Mouse (Mus musculus) kidney, postnatal 0 days (tissue): ENCODE data around the gene Hes6. TPM values are rescaled to one million over a fixed set of nuclear protein-coding genes. Genes with fewer than 3 reads are reported as not detected.

ENCODE experiments used
- ATAC-seq: fragments of 200-750 bp; cut with Nextera tagmentation; replicated peaks from 2 replicates; pipeline ENCODE4 v1.8.0; 2017; ENCODE audit warnings: low read depth, moderate number of reproducible peaks, moderate TSS enrichment, moderate library complexity; ENCODE audit not compliant: low FRiP score
- DNase-seq: peaks from one replicate; pipeline ENCODE4 v3.0.0-alpha.2; 2016; ENCODE audit warnings: low spot score
- H3K27ac ChIP-seq: fragments of 300-500 bp; sonication (generic); 2 replicates; pipeline ENCODE4 v1.5.1; 2014; ENCODE audit warnings: mild to moderate bottlenecking
- H3K27me3 ChIP-seq: fragments of 300-500 bp; sonication (generic); 2 replicates; pipeline ENCODE4 v1.6.1; 2014; ENCODE audit warnings: low read length, mixed read lengths; ENCODE audit not compliant: insufficient read depth
- H3K36me3 ChIP-seq: fragments of 300-500 bp; sonication (generic); 2 replicates; pipeline ENCODE4 v1.6.1; 2014; ENCODE audit warnings: low read length, mixed read lengths; ENCODE audit not compliant: insufficient read depth
- H3K4me1 ChIP-seq: fragments of 300-500 bp; sonication (generic); replicated peaks from 2 replicates; pipeline ENCODE4 v1.6.1; 2014; ENCODE audit warnings: antibody characterized with exemption, low read length, mixed read lengths; ENCODE audit not compliant: insufficient read depth
- H3K4me2 ChIP-seq: fragments of 300-500 bp; sonication (generic); 2 replicates; pipeline ENCODE4 v1.6.1; 2014; ENCODE audit warnings: mild to moderate bottlenecking, low read length, moderate library complexity, mixed read lengths
- H3K4me3 ChIP-seq: fragments of 300-500 bp; sonication (generic); replicated peaks from 2 replicates; pipeline ENCODE4 v1.5.1; 2014; ENCODE audit warnings: low read depth, low read length
- H3K9ac ChIP-seq: fragments of 300-500 bp; sonication (generic); 2 replicates; pipeline ENCODE4 v1.6.1; 2014; ENCODE audit warnings: low read depth, low read length
- H3K9me3 ChIP-seq: fragments of 300-500 bp; sonication (generic); replicated peaks from 2 replicates; pipeline ENCODE4 v1.6.1; 2016; ENCODE audit warnings: low read length, inconsistent platforms, mixed read lengths
- CTCF ChIP-seq: IDR thresholded peaks from 2 replicates; pipeline ENCODE4 v1.5.1; 2016; ENCODE audit warnings: antibody characterized with exemption, low read depth, mild to moderate bottlenecking, moderate library complexity
- WGBS: fragments of 180-500 bp; shearing (Covaris S2); extraction: QIAGEN DNeasy Blood & Tissue Kit; methylation state at CpG from one replicate; pipeline ENCODE4 v1.1.7; 2014; 5-methylcytosine and 5-hydroxymethylcytosine counted together
- polyA plus RNA-seq: library from polyadenylated mRNA; unstranded; fragments of >200 nt; fragmentation: Nextera tagmentation; extraction: Ambion mirVana; gene quantifications from 2 replicates; pipeline ENCODE4 v1.2.1, GENCODE M21; 2015

Hes6 gene
- polyA plus RNA-seq, 1 experiment from 2014 or later, result 60.6 TPM

GRCm38 (mm10) chr1:91414903-91415302 lies 1.1 kb upstream of the Hes6 start:
- peak overlapping the region; percentile 89; the same call in 1 of the 2 replicates for H3K27ac ChIP-seq
- H3K27me3 ChIP-seq, result no peaks in the 10 kb centered on the region
- peak; percentile 38 for DNase-seq
- no peak overlapping the region for H3K4me3 ChIP-seq
- 55% methylated on average over 4 of the region's 4 CpGs for WGBS
- no peak overlapping the region for H3K4me2 ChIP-seq
- H3K9ac ChIP-seq, result no peak overlapping the region
- TF ChIP-seq CTCF, result no peak
- H3K36me3 ChIP-seq, result peaks cover 12% of the 10 kb centered on the region; the same call in 1 of the 2 replicates
- H3K4me1 ChIP-seq, result peaks cover 23% of the 10 kb centered on the region; the same call in 1 of the 2 replicates
- H3K9me3 ChIP-seq, result no peaks in the 10 kb centered on the region
- ATAC-seq, result no peak

- H3K36me3 ChIP-seq, result peaks cover 12% of the 10 kb centered on the region; the same call in 1 of the 2 replicates
- peaks cover 23% of the 10 kb centered on the region; the same call in 1 of the 2 replicates for H3K4me1 ChIP-seq
- H3K9me3 ChIP-seq, result no peaks in the 10 kb centered on the region
- peak overlapping the region; percentile 48 for H3K4me3 ChIP-seq
- peak; percentile 33 for ATAC-seq
- WGBS, result under 1% methylated on average over 14 of the region's 14 CpGs
- TF ChIP-seq CTCF, result no peak
- H3K27ac ChIP-seq, result peak overlapping the region; percentile 89
- H3K27me3 ChIP-seq, result no peaks in the 10 kb centered on the region
- peak overlapping the region; percentile 94 for H3K4me2 ChIP-seq
- no peak for DNase-seq
- peak overlapping the region; percentile 50; the same call in 1 of the 2 replicates for H3K9ac ChIP-seq
Measured at GRCm38 (mm10) chr1:91413536-91413897, 321 bp downstream of the Hes6 start.

- H3K4me1 ChIP-seq, result peaks cover 23% of the 10 kb centered on the region; the same call in 1 of the 2 replicates
- H3K9me3 ChIP-seq, result no peaks in the 10 kb centered on the region
- DNase-seq (peak; percentile 99), ATAC-seq (peak; percentile 95)
- peak overlapping the region; percentile 48 for H3K4me3 ChIP-seq
- WGBS, result under 1% methylated on average over 34 of the region's 34 CpGs
- TF ChIP-seq CTCF, result no peak; the same call in 1 of the 2 replicates
- no peaks in the 10 kb centered on the region for H3K27me3 ChIP-seq
- H3K9ac ChIP-seq, result peak overlapping the region; percentile 65
- H3K36me3 ChIP-seq, result peaks cover 10% of the 10 kb centered on the region; the same call in 1 of the 2 replicates
- peak overlapping the region; percentile 89 for H3K27ac ChIP-seq
- H3K4me2 ChIP-seq, result peak overlapping the region; percentile 94
Measured at GRCm38 (mm10) chr1:91413030-91413506, 770 bp downstream of the Hes6 start.

- peak; percentile 6 for ATAC-seq
- 5% methylated on average over 59 of the region's 65 CpGs for WGBS
Measured at GRCm38 (mm10) chr1:91412286-91413029, 1.4 kb downstream of the Hes6 start.

GRCm38 (mm10) chr1:91411631-91412285 lies 2.1 kb downstream of the Hes6 start:
- H3K4me1 ChIP-seq, result peaks cover 23% of the 10 kb centered on the region; the same call in 1 of the 2 replicates
- H3K4me3 ChIP-seq, result peak overlapping the region; percentile 48
- ATAC-seq (no peak), DNase-seq (no peak)
- H3K9me3 ChIP-seq, result no peaks in the 10 kb centered on the region
- peak overlapping the region; percentile 65; the same call in 1 of the 2 replicates for H3K9ac ChIP-seq
- no peaks in the 10 kb centered on the region for H3K27me3 ChIP-seq
- 70% methylated on average over 8 of the region's 8 CpGs for WGBS
- H3K27ac ChIP-seq, result no peak overlapping the region
- no peak for TF ChIP-seq CTCF
- peak overlapping the region; percentile 94 for H3K4me2 ChIP-seq
- 0 out of 2 replicates have a peak, but pooled peaks cover 3% of the 10 kb centered on the region for H3K36me3 ChIP-seq

More at GRCm38 (mm10) chr1:91412286-91413029, 1.4 kb downstream of the Hes6 start:
- Histone ChIP-seq H3K27me3 (no peaks in the 10 kb centered on the region), H3K4me3 (peak overlapping the region; percentile 48), H3K36me3 (peaks cover 7% of the 10 kb centered on the region; the same call in 1 of the 2 replicates), H3K27ac (peak overlapping the region; percentile 68), H3K9ac (peak overlapping the region; percentile 65), H3K9me3 (no peaks in the 10 kb centered on the region), H3K4me2 (peak overlapping the region; percentile 94), H3K4me1 (peaks cover 23% of the 10 kb centered on the region; the same call in 1 of the 2 replicates)
- no peak for DNase-seq
- TF ChIP-seq CTCF, result peak; percentile 34

- no peak for ATAC-seq
- WGBS, result 75% methylated on average over 4 of the region's 4 CpGs
- DNase-seq, result no peak
- H3K4me3 ChIP-seq, result no peak overlapping the region
- TF ChIP-seq CTCF, result no peak
- no peak overlapping the region for H3K4me2 ChIP-seq
- H3K9me3 ChIP-seq, result no peaks in the 10 kb centered on the region
- no peaks in the 10 kb centered on the region for H3K36me3 ChIP-seq
- no peak overlapping the region for H3K27ac ChIP-seq
- no peak overlapping the region for H3K9ac ChIP-seq
- H3K4me1 ChIP-seq, result peaks cover 11% of the 10 kb centered on the region; the same call in 1 of the 2 replicates
- no peaks in the 10 kb centered on the region for H3K27me3 ChIP-seq
Measured at GRCm38 (mm10) chr1:91407819-91408218, 6.0 kb downstream of the Hes6 start.
